Mouse (Mus musculus) spleen, adult 12 weeks (tissue): ENCODE data around the gene Slc16a10.

Source experiments
- DNase-seq: peaks from one replicate; pipeline ENCODE4 v3.0.0; 2022; ENCODE audit warnings: low spot score

Gene Slc16a10

GRCm38 (mm10) chr10:40068595-40068994 lies 73.5 kb downstream of the Slc16a10 start:
- DNase-seq: no peak

- DNase-seq: no peak
These were observed 74.5 kb downstream of the Slc16a10 start for GRCm38 (mm10) chr10:40067529-40067928.

- no peak for DNase-seq
These were observed 75.0 kb downstream of the Slc16a10 start for GRCm38 (mm10) chr10:40067071-40067470.

- no peak for DNase-seq
These were observed 76.7 kb downstream of the Slc16a10 start for GRCm38 (mm10) chr10:40065357-40065756.

GRCm38 (mm10) chr10:40063291-40063890 lies 78.7 kb downstream of the Slc16a10 start:
- no peak for DNase-seq

- no peak for DNase-seq
These were observed 79.2 kb downstream of the Slc16a10 start for GRCm38 (mm10) chr10:40062812-40063211.

- DNase-seq: no peak
These were observed 80.1 kb downstream of the Slc16a10 start for GRCm38 (mm10) chr10:40061926-40062325.

- DNase-seq: no peak
These were observed 83.3 kb downstream of the Slc16a10 start for GRCm38 (mm10) chr10:40058786-40059120.

- DNase-seq: no peak
These were observed 83.8 kb downstream of the Slc16a10 start for GRCm38 (mm10) chr10:40058062-40058785.

GRCm38 (mm10) chr10:40057615-40058014 lies 84.4 kb downstream of the Slc16a10 start:
- DNase-seq: no peak

GRCm38 (mm10) chr10:40054455-40054854 lies 87.6 kb downstream of the Slc16a10 start:
- no peak for DNase-seq

- DNase-seq: no peak
These were observed 88.2 kb downstream of the Slc16a10 start for GRCm38 (mm10) chr10:40053896-40054295.

- DNase-seq: no peak
These were observed 88.7 kb downstream of the Slc16a10 start for GRCm38 (mm10) chr10:40053257-40053895.

- DNase-seq: no peak
These were observed 90.1 kb downstream of the Slc16a10 start for GRCm38 (mm10) chr10:40051997-40052396.

GRCm38 (mm10) chr10:40050763-40051162 lies 91.3 kb downstream of the Slc16a10 start:
- no peak for DNase-seq

- DNase-seq: no peak
These were observed 100.7 kb downstream of the Slc16a10 start for GRCm38 (mm10) chr10:40041339-40041738.

- DNase-seq: no peak
These were observed 105.1 kb downstream of the Slc16a10 start for GRCm38 (mm10) chr10:40036686-40037560.

- no peak for DNase-seq
These were observed 107.1 kb downstream of the Slc16a10 start for GRCm38 (mm10) chr10:40034956-40035355.

GRCm38 (mm10) chr10:40032897-40033296 lies 109.2 kb downstream of the Slc16a10 start:
- DNase-seq: no peak

- no peak for DNase-seq
These were observed 111.3 kb downstream of the Slc16a10 start for GRCm38 (mm10) chr10:40030716-40031115.

- no peak for DNase-seq
These were observed 112.4 kb downstream of the Slc16a10 start for GRCm38 (mm10) chr10:40029610-40030009.

GRCm38 (mm10) chr10:40028091-40028490 lies 114.0 kb downstream of the Slc16a10 start:
- DNase-seq: no peak
